In genomic region chr2:59408040-59408587, GRCm38 (mm10) we compare ENCODE assay signal across 10 mouse cellular contexts.
DNase-seq lines count a peak whose midpoint lies in the region; ATAC-seq and TF ChIP-seq lines count a peak whose summit lies in the region.
"Had no signal": no experiment of that assay in that cellular context is flagged by ENCODE, and none has a peak within 500 bp of the region (broad histone marks: within the 10 kb centered on the region; RNA-seq: fewer than 3 reads in every experiment).

No protein-coding gene starts in this region.

- no peak overlapping the region for H3K4me3 ChIP-seq in gastrocnemius, adult 2 months
- no peak overlapping the region for H3K4me3 ChIP-seq in midbrain, embryonic 10.5 days
- no peak overlapping the region for H3K4me3 ChIP-seq in midbrain, embryonic 15.5 days
- H3K4me3 ChIP-seq in hindbrain, postnatal 0 days (ENCODE audit: low read length) = no peak overlapping the region
- H3K4me3 ChIP-seq in forebrain, embryonic 16.5 days (replicated peaks; ENCODE audit: low read length) = no peak overlapping the region
- H3K4me3 ChIP-seq: megakaryocyte, embryonic 14.5 days had no signal

- H3K27me3 ChIP-seq in midbrain, embryonic 10.5 days (ENCODE audit: low read depth, poor library complexity, severe bottlenecking) = no peaks in the 10 kb centered on the region
- no peaks in the 10 kb centered on the region for H3K27me3 ChIP-seq in midbrain, embryonic 15.5 days (replicated peaks)
- H3K27me3 ChIP-seq in hindbrain, postnatal 0 days (ENCODE audit: insufficient read depth, low read length) = no peaks in the 10 kb centered on the region
- H3K27me3 ChIP-seq in forebrain, embryonic 16.5 days (replicated peaks; ENCODE audit: control insufficient read depth, insufficient read depth, low read length) = no peaks in the 10 kb centered on the region
- H3K27me3 ChIP-seq: megakaryocyte, embryonic 14.5 days had no signal

- peak overlapping the region; percentile 68 for H3K27ac ChIP-seq in gastrocnemius, adult 2 months
- peak overlapping the region; percentile 67 for H3K27ac ChIP-seq in midbrain, embryonic 10.5 days (replicated peaks)
- no peak overlapping the region for H3K27ac ChIP-seq in midbrain, embryonic 15.5 days
- peak overlapping the region; percentile 74 for H3K27ac ChIP-seq in hindbrain, postnatal 0 days
- H3K27ac ChIP-seq in forebrain, embryonic 16.5 days (ENCODE audit: low read length) = no peak overlapping the region

- DNase-seq in gastrocnemius, adult 2 months = no peak
- no peak for DNase-seq in gastrocnemius, postnatal 4 days (ENCODE audit: low spot score in 2 of 2)
- DNase-seq in midbrain, embryonic 10.5 days (ENCODE audit: low spot score) = no peak
- peak; percentile 48 to 49 for DNase-seq in cerebellum, postnatal 10 days
- DNase-seq in hindbrain, postnatal 0 days (ENCODE audit: low spot score) = no peak
- DNase-seq in left cerebral cortex, adult 18-20 months (ENCODE audit: low spot score in 2 of 2) = no peak
- DNase-seq: B cell, adult 2 months had no signal

- H3K9ac ChIP-seq in midbrain, embryonic 15.5 days = no peak overlapping the region
- no peak overlapping the region for H3K9ac ChIP-seq in hindbrain, postnatal 0 days (replicated peaks; ENCODE audit: low read length)
- H3K9ac ChIP-seq in forebrain, embryonic 16.5 days (replicated peaks; ENCODE audit: low read depth, low read length) = no peak overlapping the region

- WGBS in midbrain, embryonic 10.5 days = 79% methylated on average over 10 of the region's 10 CpGs
- WGBS in midbrain, embryonic 15.5 days = 78% methylated on average over 10 of the region's 10 CpGs
- 53% methylated on average over 10 of the region's 10 CpGs for WGBS in hindbrain, postnatal 0 days
- 77% methylated on average over 10 of the region's 10 CpGs for WGBS in forebrain, embryonic 16.5 days

- H3K9me3 ChIP-seq in midbrain, embryonic 10.5 days (replicated peaks) = peaks cover 8% of the 10 kb centered on the region; the same call in 1 of the 2 replicates
- H3K9me3 ChIP-seq in midbrain, embryonic 15.5 days = no peaks in the 10 kb centered on the region
- H3K9me3 ChIP-seq in hindbrain, postnatal 0 days (ENCODE audit: low read length) = 0 out of 2 replicates have a peak, but pooled peaks cover 2% of the 10 kb centered on the region
- no peaks in the 10 kb centered on the region for H3K9me3 ChIP-seq in forebrain, embryonic 16.5 days (ENCODE audit: control insufficient read depth, low read length)

- intact Hi-C loops in gastrocnemius, adult 2 months (cut with DNase I) = no loop called here

- H3K4me1 ChIP-seq in midbrain, embryonic 10.5 days = peaks cover 14% of the 10 kb centered on the region
- no peaks in the 10 kb centered on the region for H3K4me1 ChIP-seq in midbrain, embryonic 15.5 days
- peaks cover 4% of the 10 kb centered on the region; the same call in 1 of the 2 replicates for H3K4me1 ChIP-seq in hindbrain, postnatal 0 days (ENCODE audit: insufficient read depth, low read length)
- H3K4me1 ChIP-seq in forebrain, embryonic 16.5 days (replicated peaks; ENCODE audit: control insufficient read depth, insufficient read depth, low read length) = no peaks in the 10 kb centered on the region
- H3K4me1 ChIP-seq: megakaryocyte, embryonic 14.5 days had no signal

- TF ChIP-seq CTCF in gastrocnemius, adult 2 months (IDR thresholded peaks at IDR 0.05) = no peak
- no peak for TF ChIP-seq CTCF in hindbrain, postnatal 0 days (IDR thresholded peaks at IDR 0.05; ENCODE audit: low read depth)

- no peak overlapping the region for H3K4me2 ChIP-seq in midbrain, embryonic 15.5 days
- no peak overlapping the region for H3K4me2 ChIP-seq in hindbrain, postnatal 0 days (ENCODE audit: low read depth, low read length)
- H3K4me2 ChIP-seq in forebrain, embryonic 16.5 days (ENCODE audit: low read length) = no peak overlapping the region

- no peaks in the 10 kb centered on the region for H3K36me3 ChIP-seq in midbrain, embryonic 10.5 days
- H3K36me3 ChIP-seq in midbrain, embryonic 15.5 days (replicated peaks) = no peaks in the 10 kb centered on the region
- no peaks in the 10 kb centered on the region for H3K36me3 ChIP-seq in hindbrain, postnatal 0 days (ENCODE audit: insufficient read depth, low read length)
- no peaks in the 10 kb centered on the region for H3K36me3 ChIP-seq in forebrain, embryonic 16.5 days (ENCODE audit: control insufficient read depth, insufficient read depth)

- ATAC-seq in midbrain, embryonic 15.5 days (replicated peaks) = no peak
- ATAC-seq in hindbrain, postnatal 0 days = no peak
- no peak for ATAC-seq in forebrain, embryonic 16.5 days

Comparison
In these comparisons a context has a peak if more than half of its experiments do, and no peak if none do; other contexts are left out.
1. H3K27ac ChIP-seq: peak in gastrocnemius, adult 2 months (single experiment), midbrain, embryonic 10.5 days (single experiment) and hindbrain, postnatal 0 days (single experiment); none in midbrain, embryonic 15.5 days (single experiment) and forebrain, embryonic 16.5 days (single experiment).
2. DNase-seq: peak in cerebellum, postnatal 10 days (2 of 2); none in gastrocnemius, adult 2 months (single experiment), gastrocnemius, postnatal 4 days (0 of 2), midbrain, embryonic 10.5 days (single experiment), hindbrain, postnatal 0 days (single experiment) and left cerebral cortex, adult 18-20 months (0 of 2).